Mouse (Mus musculus) lung, embryonic 15.5 days (tissue): Measurements from ENCODE around the gene Ttpal. TPM values are rescaled to one million over a fixed set of nuclear protein-coding genes. Genes with fewer than 3 reads are reported as not detected.
"Not testable (repeated sequence)": the region's sequence is repeated elsewhere in the genome, so short reads cannot be mapped to it uniquely, and the experiment has no call there.

Source experiments
- ATAC-seq: fragments of 200-750 bp; cut with Nextera tagmentation; 2 replicates; pipeline ENCODE4 v1.8.0; 2017; ENCODE audit warnings: moderate number of reproducible peaks, borderline replicate concordance; ENCODE audit not compliant: low FRiP score, low TSS enrichment; ENCODE audit errors: extremely low read depth
- H3K27ac ChIP-seq: fragments of 300-500 bp; sonication (generic); 2 replicates; pipeline ENCODE4 v1.5.1; 2015; ENCODE audit warnings: moderate library complexity, mild to moderate bottlenecking, inconsistent platforms
- H3K27me3 ChIP-seq: fragments of 300-500 bp; sonication (generic); 2 replicates; pipeline ENCODE4 v1.6.1; 2015; ENCODE audit warnings: inconsistent platforms
- H3K36me3 ChIP-seq: fragments of 300-500 bp; sonication (generic); 2 replicates; pipeline ENCODE4 v1.6.1; 2015; ENCODE audit warnings: inconsistent platforms
- H3K4me1 ChIP-seq: fragments of 300-500 bp; sonication (generic); 2 replicates; pipeline ENCODE4 v1.6.1; 2015; ENCODE audit warnings: inconsistent platforms
- H3K4me2 ChIP-seq: fragments of 300-500 bp; sonication (generic); 2 replicates; pipeline ENCODE4 v1.6.1; 2015; ENCODE audit warnings: inconsistent platforms, mild to moderate bottlenecking, moderate library complexity
- H3K4me3 ChIP-seq: fragments of 300-500 bp; sonication (generic); 2 replicates; pipeline ENCODE4 v1.5.1; 2015; ENCODE audit warnings: mild to moderate bottlenecking, inconsistent platforms
- H3K9ac ChIP-seq: fragments of 300-500 bp; sonication (generic); 2 replicates; pipeline ENCODE4 v1.6.1; 2015; ENCODE audit warnings: inconsistent platforms
- H3K9me3 ChIP-seq: fragments of 300-500 bp; sonication (generic); 2 replicates; pipeline ENCODE4 v1.6.1; 2016; ENCODE audit warnings: inconsistent platforms
- WGBS: fragments of 180-500 bp; shearing (Covaris S2); methylation state at CpG from one replicate; pipeline ENCODE4 v1.1.7; 2015; 5-methylcytosine and 5-hydroxymethylcytosine counted together
- polyA plus RNA-seq: library from polyadenylated mRNA; unstranded; fragments of >200 nt; fragmentation: Nextera tagmentation; extraction: Ambion mirVana; gene quantifications from 2 replicates; pipeline ENCODE4 v1.2.1, GENCODE M21; 2015

Ttpal gene
- polyA plus RNA-seq, 1 experiment from 2014 or later = 30.4 TPM

DNA sequence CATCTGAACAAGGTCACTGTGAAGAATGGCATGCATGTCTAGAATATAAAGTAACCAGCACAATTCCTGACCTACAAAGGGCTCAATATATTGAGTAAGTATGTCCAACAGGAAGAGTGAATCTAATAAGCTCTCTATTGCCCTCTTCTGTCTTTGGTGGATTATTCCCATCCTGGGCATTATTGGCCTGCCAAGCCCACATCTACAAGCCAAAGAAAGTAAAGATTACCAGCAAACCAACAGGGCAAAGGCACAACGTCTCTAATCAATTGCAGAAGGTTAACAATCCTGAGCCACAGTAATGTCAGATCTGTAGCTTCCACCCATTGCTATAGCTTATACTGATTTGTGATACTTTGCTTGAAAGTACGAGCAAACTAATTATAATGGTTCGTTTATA is 38.4 kb downstream of the Ttpal start:
- H3K4me2 ChIP-seq = no peak overlapping the region
- no peak for ATAC-seq
- no peaks in the 10 kb centered on the region for H3K27me3 ChIP-seq
- H3K4me3 ChIP-seq = no peak overlapping the region
- peaks cover 19% of the 10 kb centered on the region for H3K36me3 ChIP-seq
- peaks cover 55% of the 10 kb centered on the region for H3K4me1 ChIP-seq
- WGBS = 76% methylated on average over 3 of the region's 3 CpGs
- H3K9me3 ChIP-seq = no peaks in the 10 kb centered on the region
- no peak overlapping the region for H3K27ac ChIP-seq
- no peak overlapping the region for H3K9ac ChIP-seq

GRCm38 (mm10) chr2:163641681-163642080 is 39.6 kb downstream of the Ttpal start:
- peaks cover 8% of the 10 kb centered on the region for H3K36me3 ChIP-seq
- H3K9me3 ChIP-seq = no peaks in the 10 kb centered on the region
- H3K27ac ChIP-seq = peak overlapping the region; percentile 100
- peak overlapping the region; percentile 55 for H3K4me2 ChIP-seq
- no peaks in the 10 kb centered on the region for H3K27me3 ChIP-seq
- WGBS = 30% methylated on average over 3 of the region's 3 CpGs
- no peak overlapping the region for H3K9ac ChIP-seq
- peaks cover 56% of the 10 kb centered on the region for H3K4me1 ChIP-seq
- no peak for ATAC-seq
- H3K4me3 ChIP-seq = no peak overlapping the region

GRCm38 (mm10) chr2:163642685-163643575 is 40.8 kb downstream of the Ttpal start:
- Histone ChIP-seq H3K9ac (0 out of 2 replicates have a peak overlapping the region, but pooled peaks have one; percentile 92), H3K4me3 (peak overlapping the region; percentile 79), H3K9me3 (no peaks in the 10 kb centered on the region), H3K4me2 (peak overlapping the region; percentile 55), H3K27ac (peak overlapping the region; percentile 100), H3K36me3 (0 out of 2 replicates have a peak, but pooled peaks cover 3% of the 10 kb centered on the region), H3K27me3 (no peaks in the 10 kb centered on the region), H3K4me1 (peaks cover 51% of the 10 kb centered on the region)
- 76% methylated on average over 30 of the region's 30 CpGs for WGBS
- ATAC-seq = no peak

DNA sequence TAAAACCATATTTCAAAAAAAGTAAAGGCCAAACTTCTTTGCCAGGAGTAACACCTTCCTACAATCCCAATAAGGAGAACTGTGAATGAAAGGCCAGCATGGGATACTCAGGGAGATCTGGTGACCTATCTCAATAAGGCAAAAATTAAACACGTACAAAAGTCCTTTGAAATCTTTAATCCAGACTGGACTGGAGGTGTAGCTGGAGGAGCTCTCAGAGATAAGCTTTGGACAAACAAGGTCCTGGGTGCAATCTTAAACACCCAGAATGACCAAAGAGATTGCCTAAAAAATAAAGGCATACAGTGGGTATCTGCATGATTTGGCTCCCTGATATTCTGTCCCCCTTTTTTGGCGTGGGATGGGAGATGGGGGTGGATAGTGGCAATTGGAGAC is 41.5 kb downstream of the Ttpal start:
- H3K4me1 ChIP-seq = peaks cover 47% of the 10 kb centered on the region
- H3K4me3 ChIP-seq = peak overlapping the region; percentile 79
- no peaks in the 10 kb centered on the region for H3K9me3 ChIP-seq

DNA sequence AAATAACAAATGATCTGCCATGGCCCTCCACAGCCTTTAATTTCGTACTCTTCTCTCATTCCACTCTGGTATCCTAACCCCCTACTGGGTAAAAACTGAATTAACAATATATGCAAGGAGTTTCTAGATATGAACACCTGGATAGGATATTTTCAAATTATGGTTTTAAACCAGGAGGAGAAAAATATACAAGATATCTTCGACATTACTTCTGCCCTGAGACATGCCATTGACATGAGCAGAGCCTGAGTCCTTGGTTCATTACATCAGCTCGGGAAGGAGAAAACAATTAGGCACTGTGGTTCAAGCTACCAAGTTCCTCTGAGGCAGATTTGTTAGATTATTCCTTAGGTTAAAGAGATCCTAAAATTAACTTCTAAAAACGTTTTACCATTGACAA is 41.9 kb downstream of the Ttpal start:
- peak overlapping the region; percentile 79 for H3K4me3 ChIP-seq
- 4% methylated on average over 4 of the region's 4 CpGs for WGBS
- no peak for ATAC-seq

More for the DNA sequence above, 41.5 kb downstream of the Ttpal start:
- Histone ChIP-seq H3K27me3 (no peaks in the 10 kb centered on the region), H3K9ac (peak overlapping the region; percentile 92), H3K27ac (peak overlapping the region; percentile 100), H3K36me3 (0 out of 2 replicates have a peak, but pooled peaks cover 3% of the 10 kb centered on the region), H3K4me2 (peak overlapping the region; percentile 55)
- ATAC-seq = no peak
- WGBS = 42% methylated on average over 2 of the region's 2 CpGs

GRCm38 (mm10) chr2:163644575-163645385 is 42.7 kb downstream of the Ttpal start, which contains the start of gene Serinc3:
Gene Serinc3 (minus strand): TSS chr2:163645131.
- under 1% methylated on average over 74 of the region's 74 CpGs for WGBS
- Histone ChIP-seq H3K27me3 (no peaks in the 10 kb centered on the region), H3K4me3 (peak within 1 kb of the TSS; percentile 79), H3K4me1 (peaks cover 39% of the 10 kb centered on the region), H3K4me2 (peak within 1 kb of the TSS; percentile 55), H3K9ac (peak within 1 kb of the TSS; percentile 92), H3K36me3 (0 out of 2 replicates have a peak, but pooled peaks cover 3% of the 10 kb centered on the region), H3K27ac (peak within 1 kb of the TSS; percentile 100), H3K9me3 (no peaks in the 10 kb centered on the region)
- peak; percentile 95 for ATAC-seq

More for the DNA sequence above, 41.9 kb downstream of the Ttpal start:
- peak overlapping the region; percentile 55 for H3K4me2 ChIP-seq
- H3K9ac ChIP-seq = peak overlapping the region; percentile 92
- H3K36me3 ChIP-seq = 0 out of 2 replicates have a peak, but pooled peaks cover 3% of the 10 kb centered on the region
- H3K27ac ChIP-seq = peak overlapping the region; percentile 100
- H3K27me3 ChIP-seq = no peaks in the 10 kb centered on the region
- H3K4me1 ChIP-seq = peaks cover 44% of the 10 kb centered on the region
- no peaks in the 10 kb centered on the region for H3K9me3 ChIP-seq

DNA sequence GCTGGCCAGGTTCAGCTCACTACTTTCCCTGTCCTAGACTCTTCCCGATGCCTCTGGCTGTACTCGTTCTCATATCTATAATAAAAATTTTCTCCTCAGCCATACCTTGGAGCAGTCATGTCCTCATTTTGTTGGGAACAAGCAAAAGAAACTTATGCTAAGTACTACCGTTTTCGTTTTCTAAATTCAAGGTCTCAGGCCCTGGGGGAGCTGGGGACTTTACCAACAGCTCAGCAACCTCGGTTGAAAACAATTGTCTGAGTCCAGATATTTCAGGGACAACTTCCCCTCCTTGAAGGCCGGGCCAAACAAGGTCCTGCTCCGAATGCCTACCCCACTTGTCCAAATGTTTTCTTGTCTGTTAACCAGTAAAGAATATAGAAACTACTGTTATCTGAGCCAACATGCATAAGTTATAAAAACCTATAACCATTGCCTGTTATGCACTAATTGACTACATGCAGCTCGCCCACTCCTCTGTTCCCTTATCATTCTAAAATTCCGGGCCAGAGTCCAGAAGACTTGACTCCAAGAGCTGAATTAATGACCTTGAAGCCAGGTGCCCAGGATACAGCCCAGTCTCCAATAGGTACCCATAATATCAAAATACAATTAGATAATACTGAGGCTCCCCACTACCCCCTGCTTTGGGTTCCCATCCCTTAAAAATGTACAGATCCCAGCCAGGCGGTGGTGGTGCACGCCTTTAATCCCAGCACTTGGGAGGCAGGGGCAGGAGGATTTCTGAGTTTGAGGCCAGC is 43.8 kb downstream of the Ttpal start:
- WGBS = 69% methylated on average over 11 of the region's 11 CpGs
- peaks cover 28% of the 10 kb centered on the region for H3K4me1 ChIP-seq
- ATAC-seq = no peak
- H3K9me3 ChIP-seq = no peaks in the 10 kb centered on the region; the same call in 1 of the 2 replicates
- peak overlapping the region; percentile 79; the same call in 1 of the 2 replicates for H3K4me3 ChIP-seq
- H3K27me3 ChIP-seq = no peaks in the 10 kb centered on the region
- H3K27ac ChIP-seq = peak overlapping the region; percentile 100
- 0 out of 2 replicates have a peak overlapping the region, but pooled peaks have one; percentile 8 for H3K9ac ChIP-seq
- H3K36me3 ChIP-seq = no peaks in the 10 kb centered on the region
- peak overlapping the region; percentile 55 for H3K4me2 ChIP-seq

DNA sequence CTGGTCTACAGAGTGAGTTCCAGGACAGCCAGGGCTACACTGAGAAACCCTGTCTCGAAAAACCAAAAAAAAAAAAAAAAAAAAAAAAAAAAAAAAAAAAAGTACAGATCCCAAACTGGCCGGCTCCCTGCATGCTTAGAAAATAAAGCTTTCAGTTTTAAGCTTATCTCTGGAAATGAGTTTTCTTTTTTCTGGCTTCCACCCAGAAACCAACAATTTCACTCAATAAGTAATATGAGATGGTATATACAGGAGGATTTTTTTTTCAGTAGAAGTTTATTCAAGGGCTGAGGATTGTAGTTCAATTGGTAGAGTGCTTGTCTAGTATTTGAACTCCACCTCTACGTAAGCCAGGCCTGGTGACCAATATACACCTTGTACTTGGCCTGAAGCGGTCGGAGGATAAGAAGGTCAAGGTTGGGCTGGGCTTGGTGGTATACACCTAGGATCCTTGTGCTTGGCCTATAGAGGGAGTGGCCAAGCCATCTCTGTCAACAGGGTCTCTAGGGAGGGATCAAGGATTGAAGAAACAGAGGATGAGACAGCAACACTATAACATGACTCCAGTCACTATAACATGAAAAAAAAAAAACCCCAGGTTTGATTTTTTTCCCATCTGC is 44.5 kb downstream of the Ttpal start:
- no peak overlapping the region for H3K4me2 ChIP-seq
- H3K27me3 ChIP-seq = no peaks in the 10 kb centered on the region
- no peaks in the 10 kb centered on the region; the same call in 1 of the 2 replicates for H3K9me3 ChIP-seq
- H3K4me1 ChIP-seq = peaks cover 22% of the 10 kb centered on the region
- no peak overlapping the region for H3K27ac ChIP-seq
- no peak for ATAC-seq
- H3K36me3 ChIP-seq = no peaks in the 10 kb centered on the region
- WGBS = 59% methylated on average over 5 of the region's 5 CpGs
- H3K9ac ChIP-seq = no peak overlapping the region
- no peak overlapping the region for H3K4me3 ChIP-seq

- not testable (repeated sequence) for H3K36me3 ChIP-seq, H3K27me3 ChIP-seq, ATAC-seq, H3K4me1 ChIP-seq, H3K4me3 ChIP-seq, H3K9ac ChIP-seq, H3K27ac ChIP-seq, H3K9me3 ChIP-seq, H3K4me2 ChIP-seq
- 97% methylated on average over 7 of the region's 12 CpGs for WGBS
Observed at GRCm38 (mm10) chr2:163655699-163656098, 53.6 kb downstream of the Ttpal start.

DNA sequence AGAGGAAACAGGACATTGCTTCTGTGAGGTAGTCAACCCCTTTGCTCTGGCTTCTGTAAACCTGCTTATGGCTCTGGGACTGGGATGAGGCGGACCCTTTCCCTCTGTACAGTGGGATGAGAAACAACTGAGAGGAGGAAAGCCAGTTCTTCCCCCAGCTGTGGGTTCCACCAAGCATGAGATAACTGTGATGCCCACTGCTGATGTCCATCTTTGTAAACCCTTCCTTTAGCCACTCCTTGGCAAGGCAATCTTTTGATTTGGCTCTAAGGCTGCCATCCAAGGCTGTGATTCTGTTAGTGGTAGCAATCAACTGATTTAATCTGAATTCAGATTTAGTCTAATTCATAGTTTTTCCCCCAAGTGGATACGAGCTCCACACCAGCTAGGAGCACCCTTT is 55.4 kb downstream of the Ttpal start:
- no peak for ATAC-seq
- Histone ChIP-seq H3K36me3 (no peaks in the 10 kb centered on the region), H3K27me3 (no peaks in the 10 kb centered on the region), H3K9ac (no peak overlapping the region), H3K4me2 (no peak overlapping the region), H3K27ac (no peak overlapping the region), H3K4me3 (0 out of 2 replicates have a peak overlapping the region, but pooled peaks have one; percentile 75), H3K9me3 (no peaks in the 10 kb centered on the region), H3K4me1 (peaks cover 9% of the 10 kb centered on the region; the same call in 1 of the 2 replicates)
- WGBS = 76% methylated on average over 2 of the region's 2 CpGs
